Mouse (Mus musculus): ENCODE results near the gene Snx33. TPM values are rescaled to one million over a fixed set of nuclear protein-coding genes. Genes with fewer than 3 reads are reported as not detected.
A peak's percentile ranks its signal among the peaks of the same experiment; 100 is the strongest.
"Not testable (repeated sequence)": the region's sequence is repeated elsewhere in the genome, so short reads cannot be mapped to it uniquely, and the experiment has no call there.

Snx33 gene
- 1 to 10 TPM; 6.9 to 7.9 TPM for total RNA-seq (2021)

GRCm38 (mm10) chr9:56928041-56928811 is at the start of gene Snx33:
Gene Snx33, minus strand, starts transcription at chr9:56928371.
- intact Hi-C loops (cut with DNase I): loop anchor here (10.0 kb wide), 1 partner anchor 287 kb away; no protein-coding TSS in a partner anchor
- peak; percentile 87 for DNase-seq (ENCODE audit: low spot score in 2 of 2)

- intact Hi-C loops (cut with DNase I): no loop called here
- no peak for DNase-seq (ENCODE audit: low spot score in 2 of 2)
These were observed 47.0 kb upstream of the Snx33 start for GRCm38 (mm10) chr9:56975199-56975598.

- intact Hi-C loops (cut with DNase I): no loop called here
- no peak for DNase-seq (ENCODE audit: low spot score in 2 of 2)
These were observed 45.9 kb upstream of the Snx33 start for GRCm38 (mm10) chr9:56973960-56974524.

GRCm38 (mm10) chr9:56970158-56970557 is 42.0 kb upstream of the Snx33 start:
- DNase-seq (ENCODE audit: low spot score in 2 of 2): no peak
- intact Hi-C loops (cut with DNase I): no loop called here

- DNase-seq (ENCODE audit: low spot score in 2 of 2): no peak
- intact Hi-C loops (cut with DNase I): no loop called here
These were observed 33.4 kb upstream of the Snx33 start for GRCm38 (mm10) chr9:56961591-56961990.

GRCm38 (mm10) chr9:56958689-56959088 is 30.5 kb upstream of the Snx33 start:
- intact Hi-C loops (cut with DNase I): no loop called here
- no peak for DNase-seq (ENCODE audit: low spot score in 2 of 2)

- intact Hi-C loops (cut with DNase I): no loop called here
- no peak for DNase-seq (ENCODE audit: low spot score in 2 of 2)
These were observed 28.9 kb upstream of the Snx33 start for GRCm38 (mm10) chr9:56956966-56957675.

- DNase-seq (ENCODE audit: low spot score in 2 of 2): no peak
- intact Hi-C loops (cut with DNase I): loop anchor here (5.0 kb wide), 2 partner anchors 44 to 119 kb away; partner anchors contain the start of gene Sin3a
These were observed 25.4 kb upstream of the Snx33 start for GRCm38 (mm10) chr9:56953562-56953961.

- intact Hi-C loops (cut with DNase I): loop anchor here (5.0 kb wide), 2 partner anchors 47 to 122 kb away; partner anchors contain the start of gene Sin3a
- DNase-seq (ENCODE audit: low spot score in 2 of 2): peak; percentile 95 to 97
These were observed 22.5 kb upstream of the Snx33 start, which contains the start of gene Snupn for GRCm38 (mm10) chr9:56950414-56951400. Gene Snupn, plus strand, starts transcription at chr9:56950878.

GRCm38 (mm10) chr9:56949767-56950166 is 21.6 kb upstream of the Snx33 start:
- no peak for DNase-seq (ENCODE audit: low spot score in 2 of 2)
- intact Hi-C loops (cut with DNase I): loop anchor here (5.0 kb wide), 3 partner anchors 48 to 183 kb away; partner anchors contain the start of genes Man2c1 and Sin3a

GRCm38 (mm10) chr9:56948699-56949098 is 20.5 kb upstream of the Snx33 start:
- DNase-seq (ENCODE audit: low spot score in 2 of 2): not testable (repeated sequence)
- intact Hi-C loops (cut with DNase I): loop anchor here (5.0 kb wide), 1 partner anchor 184 kb away; the partner anchor contains the start of gene Man2c1

GRCm38 (mm10) chr9:56947481-56947880 is 19.3 kb upstream of the Snx33 start:
- not testable (repeated sequence) for DNase-seq (ENCODE audit: low spot score in 2 of 2)
- intact Hi-C loops (cut with DNase I): loop anchor here (5.0 kb wide), 1 partner anchor 185 kb away; the partner anchor contains the start of gene Man2c1

- DNase-seq (ENCODE audit: low spot score in 2 of 2): no peak
- intact Hi-C loops (cut with DNase I): no loop called here
These were observed 10.2 kb upstream of the Snx33 start for GRCm38 (mm10) chr9:56938374-56938773.

GRCm38 (mm10) chr9:56937223-56938160 is 9.3 kb upstream of the Snx33 start, which contains the start of gene Imp3:
Gene Imp3, plus strand, starts transcription at chr9:56937475.
- intact Hi-C loops (cut with DNase I): no loop called here

GRCm38 (mm10) chr9:56936861-56937222 is 8.7 kb upstream of the Snx33 start:
- intact Hi-C loops (cut with DNase I): no loop called here
- DNase-seq (ENCODE audit: low spot score in 2 of 2): no peak

More at GRCm38 (mm10) chr9:56937223-56938160, 9.3 kb upstream of the Snx33 start, which contains the start of gene Imp3:
- peak; percentile 90 for DNase-seq (ENCODE audit: low spot score in 2 of 2)

- intact Hi-C loops (cut with DNase I): no loop called here
- DNase-seq (ENCODE audit: low spot score in 2 of 2): no peak
These were observed 2.4 kb upstream of the Snx33 start for GRCm38 (mm10) chr9:56930556-56930955.

GRCm38 (mm10) chr9:56929496-56929895 is 1.3 kb upstream of the Snx33 start:
- no peak for DNase-seq (ENCODE audit: low spot score in 2 of 2)
- intact Hi-C loops (cut with DNase I): loop anchor here (10.0 kb wide), 1 partner anchor 285 kb away; no protein-coding TSS in a partner anchor
